Mouse (Mus musculus) CH12F3 (cell line): ENCODE data around the gene Lpp.

Source experiments
- in situ Hi-C: fragments of 300-500 bp; cut with MboI; formaldehyde crosslinking; loops from 2 replicates; pipeline ENCODE4 v1.14.3; 2020; ENCODE audit warnings: low sequenced_read_pairs

Gene Lpp

DNA sequence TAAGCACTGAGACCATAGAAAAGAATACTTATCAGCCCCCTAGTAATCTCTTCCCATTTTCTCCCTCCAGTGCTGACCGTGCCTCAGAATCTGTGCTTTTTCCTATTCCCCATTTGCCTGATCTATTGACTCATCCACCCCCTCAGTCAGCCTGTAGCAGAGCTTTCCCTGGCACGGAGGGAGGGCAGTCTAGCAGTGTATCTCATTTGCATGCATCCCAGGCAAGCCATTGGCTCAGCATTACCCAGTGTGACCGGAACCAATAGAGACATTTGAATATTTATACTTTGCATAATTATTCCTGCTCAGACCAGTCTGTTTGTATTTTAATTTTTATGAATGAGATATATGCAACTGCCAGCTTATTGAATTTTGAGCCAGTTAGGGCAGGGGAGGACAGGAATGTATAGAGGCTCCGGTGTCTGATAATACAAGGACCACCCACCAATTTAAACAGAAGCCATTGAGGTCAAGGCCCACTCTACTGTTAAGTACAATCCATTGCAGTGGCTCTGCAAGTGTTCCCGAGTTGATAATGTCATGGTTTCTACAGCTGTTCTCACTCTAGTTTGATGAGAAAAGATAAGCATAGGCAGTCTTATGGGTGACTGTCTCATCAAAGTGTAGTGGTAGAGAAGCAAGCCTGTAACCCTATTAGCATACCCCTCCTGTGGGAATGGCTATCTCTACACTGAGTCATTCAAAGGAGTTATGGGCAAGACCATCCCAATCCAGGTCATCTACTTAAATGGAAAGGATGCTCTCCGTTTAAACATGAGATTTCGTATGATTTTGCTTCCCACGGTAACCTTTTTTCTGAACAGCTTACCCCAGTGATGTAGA, 385.3 kb downstream of the Lpp start:
- in situ Hi-C loops, result no loop called here

- in situ Hi-C loops, result no loop called here
Observed at GRCm38 (mm10) chr16:24780545-24780944, 387.2 kb downstream of the Lpp start.

- in situ Hi-C loops, result no loop called here
Observed at GRCm38 (mm10) chr16:24781922-24782321, 388.6 kb downstream of the Lpp start.

- in situ Hi-C loops, result no loop called here
Observed at GRCm38 (mm10) chr16:24785651-24786050, 392.3 kb downstream of the Lpp start.

GRCm38 (mm10) chr16:24788973-24789372, 395.7 kb downstream of the Lpp start:
- in situ Hi-C loops, result no loop called here

- in situ Hi-C loops, result no loop called here
Observed at GRCm38 (mm10) chr16:24791387-24791786, 398.1 kb downstream of the Lpp start.

DNA sequence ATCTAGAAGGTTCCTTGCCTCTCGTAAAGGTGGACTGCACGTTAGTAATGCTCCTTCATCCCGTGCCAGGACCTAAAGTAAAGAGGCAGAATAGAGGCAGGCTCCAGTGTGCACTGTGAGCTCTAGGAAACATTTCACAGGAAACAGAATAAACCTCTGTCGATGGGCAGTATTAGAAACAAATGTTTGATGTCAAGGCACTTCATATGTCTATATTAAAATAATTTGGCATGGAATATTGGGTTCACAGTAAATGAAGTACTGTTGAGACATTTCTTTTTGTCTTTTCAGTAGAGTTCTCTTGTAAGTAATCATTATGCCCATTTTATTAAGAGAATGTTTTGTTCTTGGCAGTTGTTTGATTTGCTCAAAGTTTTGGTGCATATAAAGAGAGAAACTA, 398.7 kb downstream of the Lpp start:
- in situ Hi-C loops, result no loop called here

DNA sequence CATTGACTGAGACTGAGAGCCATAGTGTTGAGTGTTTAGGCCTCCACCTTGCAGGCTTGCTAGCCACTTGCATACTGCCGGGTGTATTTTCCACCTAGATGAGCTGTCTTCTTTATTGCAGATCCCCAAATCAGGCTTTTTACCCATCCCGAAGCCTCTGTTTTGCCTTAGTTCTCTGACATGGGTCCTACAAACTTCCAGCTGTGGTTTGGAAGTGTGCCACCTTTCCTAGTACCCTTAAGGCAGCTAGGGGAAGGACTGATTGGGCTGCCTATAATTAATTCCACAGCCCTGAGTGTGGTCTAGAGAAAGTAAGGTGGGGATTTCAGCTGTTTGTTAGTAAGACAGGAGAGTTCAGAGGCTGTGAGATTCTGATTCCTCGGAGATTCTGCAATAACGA, 399.5 kb downstream of the Lpp start:
- in situ Hi-C loops, result no loop called here

- in situ Hi-C loops, result no loop called here
Observed at GRCm38 (mm10) chr16:24794665-24795064, 401.4 kb downstream of the Lpp start.

- in situ Hi-C loops, result no loop called here
Observed at GRCm38 (mm10) chr16:24801355-24801754, 408.0 kb downstream of the Lpp start.

- in situ Hi-C loops, result no loop called here
Observed at GRCm38 (mm10) chr16:24801780-24802179, 408.5 kb downstream of the Lpp start.

- in situ Hi-C loops, result no loop called here
Observed at GRCm38 (mm10) chr16:24806093-24806492, 412.8 kb downstream of the Lpp start.

- in situ Hi-C loops, result no loop called here
Observed at GRCm38 (mm10) chr16:24807565-24807964, 414.3 kb downstream of the Lpp start.

DNA sequence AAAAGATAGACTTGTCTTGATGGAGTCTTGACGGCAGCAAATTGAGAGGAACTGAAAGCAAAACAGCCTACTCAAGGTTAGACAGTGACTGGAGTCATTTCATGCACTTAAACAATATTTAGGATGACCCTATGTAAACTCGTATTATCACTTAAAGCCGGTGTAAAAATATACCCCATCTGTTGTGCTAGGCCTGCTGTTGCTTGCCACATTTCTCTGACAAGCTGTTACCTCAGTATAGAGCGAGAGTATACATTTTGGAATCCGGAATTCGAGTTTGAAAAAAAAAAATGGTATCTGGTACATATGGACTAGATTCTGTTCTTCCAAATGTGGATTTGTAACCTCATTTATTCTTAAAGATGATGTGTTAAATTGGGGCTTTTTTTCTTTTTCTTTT, 416.5 kb downstream of the Lpp start:
- in situ Hi-C loops, result no loop called here

GRCm38 (mm10) chr16:24816621-24817020, 423.3 kb downstream of the Lpp start:
- in situ Hi-C loops, result no loop called here

GRCm38 (mm10) chr16:24817381-24817780, 424.1 kb downstream of the Lpp start:
- in situ Hi-C loops, result no loop called here

DNA sequence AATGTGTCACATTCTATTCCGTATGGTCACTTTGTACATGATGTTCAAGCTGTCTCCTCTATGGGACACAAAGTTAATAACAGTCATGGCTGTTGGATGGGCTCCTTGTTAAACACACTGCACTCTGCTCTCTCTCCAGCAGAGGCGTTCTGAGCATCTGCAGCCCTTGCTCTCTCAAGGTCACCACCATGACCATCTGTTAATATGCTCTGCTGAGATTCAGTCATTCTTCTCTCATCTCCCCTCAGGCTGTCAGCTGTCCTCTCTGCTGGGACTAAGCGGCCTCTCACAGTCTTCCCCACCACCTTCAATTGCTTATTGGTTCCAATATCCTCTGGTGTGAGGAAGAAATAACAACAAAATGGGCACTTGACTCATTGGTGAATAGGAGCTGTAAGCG, 425.8 kb downstream of the Lpp start:
- in situ Hi-C loops, result no loop called here

DNA sequence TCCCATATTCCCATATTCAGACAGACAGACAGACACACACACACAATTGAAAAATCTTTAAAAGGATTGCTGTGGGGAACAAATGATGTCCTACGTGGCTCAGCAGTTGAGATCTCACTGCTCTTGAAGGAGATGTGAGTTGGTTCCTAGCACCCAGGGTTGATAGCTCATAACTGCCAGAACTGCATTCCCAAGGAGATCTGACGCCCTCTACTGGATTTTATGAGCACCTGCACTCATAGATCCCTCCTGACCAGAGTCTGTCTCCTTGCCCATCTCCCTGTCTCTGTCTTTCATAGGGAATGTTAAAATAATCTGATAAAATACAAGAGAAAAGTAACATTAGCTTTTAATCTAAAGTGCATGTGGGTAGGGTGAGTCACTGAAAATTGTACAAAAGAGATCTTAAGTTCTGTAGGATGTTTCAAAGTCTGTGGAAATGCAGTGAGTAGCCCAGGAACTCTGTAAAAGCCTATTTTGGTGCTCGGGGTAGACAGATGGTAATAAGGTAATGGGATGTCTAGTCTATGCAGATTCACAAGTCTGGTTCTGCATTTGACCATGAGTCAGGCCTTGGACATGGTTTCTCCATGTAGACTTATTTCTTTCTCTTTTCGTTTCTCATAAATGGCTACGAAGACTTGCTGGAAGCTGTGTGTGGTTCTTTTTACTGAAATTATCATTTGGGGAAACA, 429.0 kb downstream of the Lpp start:
- in situ Hi-C loops, result no loop called here

GRCm38 (mm10) chr16:24822918-24823317, 429.6 kb downstream of the Lpp start:
- in situ Hi-C loops, result no loop called here

DNA sequence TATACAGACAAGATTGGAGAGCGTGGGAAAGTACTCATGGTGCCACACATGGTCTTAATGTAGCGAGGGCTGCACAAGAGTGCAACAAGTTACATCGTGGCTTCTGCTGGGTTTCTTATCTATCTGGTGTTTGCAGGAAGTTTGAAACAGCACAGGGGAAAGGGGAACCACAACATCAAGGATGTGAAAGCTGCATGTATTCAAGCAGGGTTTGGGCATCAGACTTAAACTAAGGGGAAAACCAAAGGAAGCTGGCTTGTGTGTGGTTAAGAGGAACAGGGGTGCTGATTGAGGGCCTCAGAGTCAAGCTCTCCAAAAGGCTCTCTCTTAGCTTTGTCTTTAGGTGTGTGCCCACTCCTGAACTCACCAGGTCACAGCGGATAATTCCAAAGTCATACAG, 433.1 kb downstream of the Lpp start:
- in situ Hi-C loops, result no loop called here

DNA sequence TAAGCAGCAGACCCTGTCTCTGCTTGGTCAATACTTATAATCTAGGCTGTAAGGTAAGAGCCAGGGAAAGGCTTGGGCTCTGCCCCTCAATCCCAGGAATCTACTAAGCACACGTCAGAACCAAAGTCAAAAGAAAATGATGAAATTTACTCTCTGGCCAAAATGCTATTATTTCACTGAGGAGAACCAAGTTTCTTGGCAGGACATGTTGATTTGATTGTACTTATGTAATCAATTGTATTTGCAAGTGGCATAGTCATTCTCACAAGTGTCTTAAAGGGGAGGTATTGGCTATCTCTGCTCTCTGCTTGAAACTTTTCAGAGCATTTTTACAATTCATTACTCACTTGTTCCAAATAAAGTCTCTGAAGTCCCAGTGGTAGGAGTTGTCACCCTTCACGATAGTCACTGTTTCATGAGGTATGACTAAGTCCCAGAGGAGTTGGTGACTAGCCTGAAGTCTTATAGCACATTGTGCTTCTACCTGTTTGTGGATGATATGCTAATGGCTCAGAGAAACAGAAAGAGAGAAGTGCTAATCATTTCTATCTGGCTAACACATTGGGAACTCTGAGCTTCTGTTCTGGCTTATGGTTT, 435.0 kb downstream of the Lpp start:
- in situ Hi-C loops, result no loop called here

- in situ Hi-C loops, result no loop called here
Observed at GRCm38 (mm10) chr16:24829860-24830259, 436.6 kb downstream of the Lpp start.
